Mouse (Mus musculus) bone marrow, adult 2 months (tissue): ENCODE data around the gene Olfr850. TPM values are rescaled to one million over a fixed set of nuclear protein-coding genes. Genes with fewer than 3 reads are reported as not detected.

Experiments
- H3K27ac ChIP-seq: fragments of 200-500 bp; 2 replicates; pipeline ENCODE4 v1.5.1; 2012; ENCODE audit warnings: low read depth, mild to moderate bottlenecking, control low read depth, inconsistent platforms, low read length; ENCODE audit not compliant: control insufficient read depth, poor library complexity, insufficient read depth
- H3K4me1 ChIP-seq: fragments of 200-500 bp; 2 replicates; pipeline ENCODE4 v1.6.1; 2011; ENCODE audit warnings: low read length; ENCODE audit not compliant: control insufficient read depth, insufficient read depth
- H3K4me3 ChIP-seq: fragments of 200-500 bp; replicated peaks from 2 replicates; pipeline ENCODE3; 2011; ENCODE audit warnings: mild to moderate bottlenecking, low read depth, low read length, control low read depth; ENCODE audit not compliant: control insufficient read depth
- CTCF ChIP-seq: fragments of 200-500 bp; IDR thresholded peaks from 2 replicates; pipeline ENCODE4 v1.5.1; 2011; ENCODE audit warnings: low read length, control low read depth; ENCODE audit not compliant: control insufficient read depth, insufficient read depth
- POLR2A ChIP-seq: fragments of 200-500 bp; IDR thresholded peaks from 2 replicates; pipeline ENCODE4 v1.6.1; 2011; ENCODE audit warnings: low read depth, mild to moderate bottlenecking, control low read depth, low read length, borderline replicate concordance; ENCODE audit not compliant: control insufficient read depth
- WGBS: fragments of 180-500 bp; shearing (Covaris S2); methylation state at CpG from one replicate; pipeline ENCODE4 v1.1.7; 2018; 5-methylcytosine and 5-hydroxymethylcytosine counted together
- polyA plus RNA-seq: library from polyadenylated mRNA; stranded (reverse); fragments of >200 nt; gene quantifications from 2 replicates; pipeline ENCODE4 v1.2.4, GENCODE M21; 2011; ENCODE audit warnings: low replicate concordance; ENCODE audit not compliant: missing spikeins, insufficient read depth, insufficient read length

The Olfr850 gene
- polyA plus RNA-seq, result not detected in 2 replicates

DNA sequence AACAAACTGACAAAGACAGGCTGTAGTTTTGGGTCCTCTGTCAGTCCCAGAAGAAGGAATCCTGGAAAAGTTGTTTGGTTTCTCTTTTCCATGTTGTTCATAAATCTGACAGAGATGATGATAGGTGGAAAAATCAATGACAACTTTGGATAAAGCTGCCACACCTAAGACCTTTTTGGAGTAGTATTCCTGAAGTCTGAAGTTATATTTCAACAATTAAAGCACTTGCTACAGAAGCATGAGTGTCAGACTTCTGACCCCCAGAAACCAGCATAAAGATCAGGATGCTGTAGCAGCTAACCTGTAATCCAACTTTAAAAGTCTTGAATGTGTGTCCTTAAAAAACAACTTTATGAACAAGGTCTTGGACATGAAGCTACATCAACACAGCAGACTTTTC, at the start of gene Olfr850:
TSS of gene Olfr850 (minus strand) at position 101 of the 400 bp plus-strand sequence.
- no peak within 1 kb of the TSS for H3K4me3 ChIP-seq
- TF ChIP-seq CTCF (no peak), POLR2A (no peak)
- no peak within 1 kb of the TSS for H3K27ac ChIP-seq
- no peaks in the 10 kb centered on the region for H3K4me1 ChIP-seq

DNA sequence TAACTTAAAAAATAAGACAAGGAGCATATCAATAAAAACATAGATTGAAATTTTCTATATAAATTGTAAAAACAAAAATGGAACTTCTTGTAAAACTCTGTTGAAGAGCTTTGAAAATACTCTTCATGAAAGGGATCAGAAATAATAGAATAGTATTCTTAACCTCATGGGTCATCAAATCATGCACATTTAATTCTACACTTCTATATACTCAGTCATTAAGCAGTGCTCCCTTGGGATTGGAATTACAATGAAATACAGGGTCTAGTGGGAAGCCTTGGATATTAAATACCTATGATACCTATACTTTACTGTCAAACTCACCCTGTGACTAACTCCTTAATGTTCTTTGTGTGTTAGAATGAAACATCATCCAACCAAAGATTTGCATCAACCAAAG, 14.9 kb upstream of the Olfr850 start, which contains the start of gene Olfr851:
TSS of gene Olfr851 (plus strand) at position 301 of the 400 bp plus-strand sequence.
- Histone ChIP-seq H3K4me3 (no peak within 1 kb of the TSS), H3K27ac (no peak within 1 kb of the TSS), H3K4me1 (no peaks in the 10 kb centered on the region)
- TF ChIP-seq POLR2A (no peak), CTCF (no peak)

DNA sequence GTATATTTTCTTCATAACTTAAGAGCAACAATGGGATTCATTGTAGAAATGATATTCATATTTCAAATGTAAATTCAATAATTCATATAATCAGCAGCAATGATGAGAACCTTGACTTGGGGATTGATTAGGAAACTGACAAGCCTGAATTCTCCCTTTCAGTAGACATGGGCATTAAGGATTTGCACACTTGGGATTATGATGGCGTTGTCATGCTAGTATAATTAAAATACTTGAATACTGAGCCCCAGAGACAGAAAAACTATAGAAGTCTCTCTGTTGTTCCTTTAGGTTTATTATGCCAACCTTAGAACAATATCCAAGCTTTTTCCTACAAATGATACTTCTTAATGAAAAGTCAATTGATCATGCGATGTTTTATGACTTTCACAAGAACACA, 38.1 kb downstream of the Olfr850 start, which contains the start of gene Olfr849:
TSS of gene Olfr849 (plus strand) at position 301 of the 400 bp plus-strand sequence.
- 73% methylated on average over 2 of the region's 2 CpGs for WGBS
- TF ChIP-seq CTCF, result no peak
- no peak for TF ChIP-seq POLR2A
- H3K27ac ChIP-seq, result no peak within 1 kb of the TSS
- H3K4me1 ChIP-seq, result no peaks in the 10 kb centered on the region
- no peak within 1 kb of the TSS for H3K4me3 ChIP-seq

Other genes with a start within 250 kb of the Olfr850 start
- gene Olfr843, start 226.3 kb downstream of the Olfr850 start, polyA plus RNA-seq, result 0.32 TPM in 1 of 2 replicates, not detected in the other
- not detected in 2 replicates for gene Olfr844, start 161.9 kb downstream of the Olfr850 start, polyA plus RNA-seq
- gene Olfr845, start 141.8 kb downstream of the Olfr850 start, polyA plus RNA-seq, result not detected in 2 replicates
- gene Olfr846, start 114.2 kb downstream of the Olfr850 start, polyA plus RNA-seq, result not detected in 2 replicates
- not detected in 2 replicates for gene Olfr847, start 99.6 kb downstream of the Olfr850 start, polyA plus RNA-seq
- not detected in 2 replicates for gene Olfr849, start 38.0 kb downstream of the Olfr850 start, polyA plus RNA-seq
- gene Olfr851, start 15.0 kb upstream of the Olfr850 start, polyA plus RNA-seq, result not detected in 2 replicates
- not detected in 2 replicates for gene Olfr853, start 62.8 kb upstream of the Olfr850 start, polyA plus RNA-seq
- not detected in 2 replicates for gene Olfr854, start 89.1 kb upstream of the Olfr850 start, polyA plus RNA-seq
- gene Olfr855, start 104.4 kb upstream of the Olfr850 start, polyA plus RNA-seq, result not detected in 2 replicates
- gene Zfp317, start 143.9 kb upstream of the Olfr850 start, polyA plus RNA-seq, result 4.4 and 8.6 TPM in 2 replicates
- not detected in 2 replicates for gene Olfr857, start 231.2 kb upstream of the Olfr850 start, polyA plus RNA-seq